Mouse (Mus musculus): ENCODE data around the gene Mphosph9. TPM values are rescaled to one million over a fixed set of nuclear protein-coding genes. Genes with fewer than 3 reads are reported as not detected.

Mphosph9 gene
- polyA plus RNA-seq, 1 experiment from 2014 or later, result 2.9 TPM

- DNase-seq (ENCODE audit: low spot score) (peak; percentile 50), ATAC-seq (ENCODE audit: low FRiP score, low TSS enrichment) (peak; percentile 56)
- Histone ChIP-seq H3K4me3 (ENCODE audit: low read depth, low read length) (peak overlapping the region; percentile 55), H3K9me3 (ENCODE audit: control insufficient read depth, low read length) (no peaks in the 10 kb centered on the region), H3K27ac (replicated peaks) (peak overlapping the region; percentile 98), H3K36me3 (ENCODE audit: control insufficient read depth, insufficient read depth, low read length) (no peaks in the 10 kb centered on the region), H3K4me2 (replicated peaks; ENCODE audit: low read depth) (peak overlapping the region; percentile 58), H3K27me3 (ENCODE audit: control insufficient read depth, insufficient read depth, low read length) (no peaks in the 10 kb centered on the region), H3K9ac (ENCODE audit: low read length) (peak overlapping the region; percentile 96), H3K4me1 (replicated peaks; ENCODE audit: control insufficient read depth, insufficient read depth) (peaks cover 10% of the 10 kb centered on the region)
- under 1% methylated on average over 32 of the region's 60 CpGs for WGBS
- TF ChIP-seq EP300 (optimal IDR thresholded peaks at IDR 0.05) (no peak), CTCF (IDR thresholded peaks at IDR 0.05; ENCODE audit: low read depth) (no peak)
Observed at GRCm38 (mm10) chr5:124354574-124355424, 27.0 kb upstream of the Mphosph9 start.

DNA sequence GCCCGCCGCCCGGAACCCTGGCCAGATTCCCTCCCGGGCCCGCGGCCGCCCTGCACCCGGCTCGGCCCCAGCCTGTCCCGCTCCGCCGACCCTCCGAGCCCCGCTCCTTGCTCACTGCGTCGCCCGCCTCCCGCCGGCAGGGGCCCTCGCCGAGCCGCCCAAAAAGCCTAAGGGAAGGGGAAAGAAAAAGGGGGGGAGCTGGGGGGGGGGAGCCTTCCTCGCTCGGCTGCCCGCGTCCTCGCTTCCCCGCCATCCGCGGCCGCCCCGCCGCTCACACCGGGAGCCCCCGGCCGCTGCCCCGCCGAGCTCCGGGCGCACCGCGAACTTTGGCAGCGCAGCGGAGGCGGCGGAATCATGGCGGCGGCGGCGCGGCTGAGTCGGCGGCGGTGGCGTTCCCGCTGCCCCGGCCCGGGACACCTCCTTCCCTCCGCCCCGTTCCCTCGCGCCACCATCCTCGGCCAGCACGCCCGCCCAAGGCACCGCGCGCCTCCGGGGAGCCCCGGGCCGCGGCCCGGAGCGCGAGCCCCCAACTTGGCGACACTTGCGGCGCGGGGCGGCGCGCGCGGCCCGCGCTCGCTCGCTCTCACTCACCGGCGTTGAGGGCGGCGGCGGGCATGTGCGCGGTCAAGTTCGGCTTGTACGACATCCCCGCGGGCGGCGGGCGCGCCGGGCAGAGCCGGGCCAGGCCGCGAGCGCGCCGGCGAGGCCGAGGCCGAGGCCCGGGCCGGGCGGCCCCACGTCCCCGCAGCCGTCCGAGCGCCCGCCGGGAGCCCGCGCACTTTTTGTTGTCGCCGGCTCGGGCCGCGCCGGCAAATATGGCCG lies 26.2 kb upstream of the Mphosph9 start:
- 1% methylated on average over 48 of the region's 132 CpGs for WGBS
- peaks cover 4% of the 10 kb centered on the region; the same call in 1 of the 2 replicates for H3K36me3 ChIP-seq (ENCODE audit: control insufficient read depth, insufficient read depth, low read length)
- no peaks in the 10 kb centered on the region for H3K9me3 ChIP-seq (ENCODE audit: control insufficient read depth, low read length)
- peak overlapping the region; percentile 96 for H3K9ac ChIP-seq (ENCODE audit: low read length)
- H3K4me1 ChIP-seq (replicated peaks; ENCODE audit: control insufficient read depth, insufficient read depth), result peaks cover 10% of the 10 kb centered on the region
- no peaks in the 10 kb centered on the region for H3K27me3 ChIP-seq (ENCODE audit: control insufficient read depth, insufficient read depth, low read length)
- TF ChIP-seq CTCF (IDR thresholded peaks at IDR 0.05; ENCODE audit: low read depth) (peak; percentile 68), EP300 (optimal IDR thresholded peaks at IDR 0.05) (no peak)
- peak overlapping the region; percentile 88 for H3K4me2 ChIP-seq (replicated peaks; ENCODE audit: low read depth)
- peak; percentile 77 for DNase-seq (ENCODE audit: low spot score)
- peak overlapping the region; percentile 89 for H3K4me3 ChIP-seq (ENCODE audit: low read depth, low read length)
- peak; percentile 14 for ATAC-seq (ENCODE audit: low FRiP score, low TSS enrichment)
- H3K27ac ChIP-seq (replicated peaks), result peak overlapping the region; percentile 98

GRCm38 (mm10) chr5:124353011-124353725 lies 25.4 kb upstream of the Mphosph9 start:
- no peak for TF ChIP-seq CTCF (IDR thresholded peaks at IDR 0.05; ENCODE audit: low read depth)
- no peak for TF ChIP-seq EP300 (optimal IDR thresholded peaks at IDR 0.05)
- H3K9me3 ChIP-seq (ENCODE audit: control insufficient read depth, low read length), result no peaks in the 10 kb centered on the region
- ATAC-seq (ENCODE audit: low FRiP score, low TSS enrichment) (peak; percentile 11), DNase-seq (ENCODE audit: low spot score) (peak; percentile 48)
- H3K36me3 ChIP-seq (ENCODE audit: control insufficient read depth, insufficient read depth, low read length), result peaks cover 7% of the 10 kb centered on the region
- H3K9ac ChIP-seq (ENCODE audit: low read length), result peak overlapping the region; percentile 96
- H3K27ac ChIP-seq (replicated peaks), result peak overlapping the region; percentile 98
- H3K4me3 ChIP-seq (ENCODE audit: low read depth, low read length), result peak overlapping the region; percentile 89
- H3K27me3 ChIP-seq (ENCODE audit: control insufficient read depth, insufficient read depth, low read length), result no peaks in the 10 kb centered on the region
- peaks cover 10% of the 10 kb centered on the region for H3K4me1 ChIP-seq (replicated peaks; ENCODE audit: control insufficient read depth, insufficient read depth)
- under 1% methylated on average over 25 of the region's 32 CpGs for WGBS
- peak overlapping the region; percentile 88 for H3K4me2 ChIP-seq (replicated peaks; ENCODE audit: low read depth)

DNA sequence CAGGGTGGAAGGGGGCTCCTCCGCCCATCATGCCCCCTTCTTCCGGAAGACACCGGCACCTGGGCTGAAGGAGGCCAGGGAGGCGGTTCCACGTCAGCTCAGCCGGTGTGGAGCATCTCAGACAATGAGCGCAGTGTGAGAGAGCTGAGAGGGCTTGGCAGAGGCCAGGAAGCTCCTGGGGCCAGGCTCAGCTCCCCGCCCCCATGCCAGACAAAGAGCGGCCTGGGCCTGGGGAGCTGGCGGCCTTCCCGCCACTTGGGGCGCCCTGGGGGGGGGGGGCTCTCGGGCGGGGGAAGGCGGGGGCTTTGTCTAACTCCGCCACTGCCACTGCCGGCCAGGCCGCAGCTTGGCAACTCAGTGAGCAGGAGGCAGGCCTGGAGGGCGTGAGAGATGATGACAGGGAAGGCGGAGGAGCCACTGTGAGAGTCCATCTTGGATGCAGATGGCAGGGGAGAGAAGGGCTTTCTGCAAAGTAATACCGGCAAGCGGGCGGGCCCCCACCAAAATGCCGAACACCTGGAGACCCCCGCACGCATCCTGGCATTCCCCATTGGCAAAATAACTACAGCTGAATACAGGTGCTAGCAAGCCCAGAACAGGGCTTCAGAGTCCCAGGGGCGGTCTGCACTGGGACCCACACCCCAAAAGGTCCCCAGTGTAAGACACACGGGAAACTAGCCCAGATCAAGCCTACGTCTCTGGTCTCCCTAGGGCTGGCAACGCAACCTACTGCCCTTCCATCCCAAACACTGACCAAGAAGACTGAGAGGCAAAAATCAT lies 24.6 kb upstream of the Mphosph9 start:
- WGBS, result 2% methylated on average over 25 of the region's 30 CpGs
- Histone ChIP-seq H3K4me2 (replicated peaks; ENCODE audit: low read depth) (peak overlapping the region; percentile 88), H3K9me3 (ENCODE audit: control insufficient read depth, low read length) (no peaks in the 10 kb centered on the region), H3K27me3 (ENCODE audit: control insufficient read depth, insufficient read depth, low read length) (no peaks in the 10 kb centered on the region), H3K36me3 (ENCODE audit: control insufficient read depth, insufficient read depth, low read length) (peaks cover 9% of the 10 kb centered on the region), H3K9ac (ENCODE audit: low read length) (peak overlapping the region; percentile 96), H3K4me3 (ENCODE audit: low read depth, low read length) (peak overlapping the region; percentile 89), H3K27ac (replicated peaks) (peak overlapping the region; percentile 98), H3K4me1 (replicated peaks; ENCODE audit: control insufficient read depth, insufficient read depth) (peaks cover 10% of the 10 kb centered on the region)
- TF ChIP-seq CTCF (IDR thresholded peaks at IDR 0.05; ENCODE audit: low read depth), result peak; percentile 48
- no peak for TF ChIP-seq EP300 (optimal IDR thresholded peaks at IDR 0.05)
- DNase-seq (ENCODE audit: low spot score) (peak; percentile 92), ATAC-seq (ENCODE audit: low FRiP score, low TSS enrichment) (peak; percentile 82)

DNA sequence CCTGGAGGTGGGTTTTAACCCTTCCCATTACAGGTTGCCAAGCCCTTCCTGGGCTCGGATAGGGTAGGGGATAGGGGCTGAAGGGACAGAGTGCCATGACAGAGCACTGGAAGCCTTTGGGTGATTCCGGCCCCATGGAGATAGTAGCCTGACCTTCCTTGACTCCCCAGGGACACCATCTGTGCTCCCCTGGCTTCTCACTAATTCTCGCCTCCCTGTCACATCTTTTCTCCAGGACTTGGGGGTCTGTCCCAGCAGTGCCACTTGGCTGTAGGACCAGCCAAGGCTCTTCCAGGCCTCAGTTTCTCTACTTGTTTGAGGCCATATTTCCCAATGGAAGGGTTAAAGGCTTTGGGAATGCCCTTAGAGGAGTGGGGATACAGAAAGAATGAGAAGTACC lies 23.8 kb upstream of the Mphosph9 start:
- Histone ChIP-seq H3K4me2 (replicated peaks; ENCODE audit: low read depth) (peak overlapping the region; percentile 88), H3K9ac (ENCODE audit: low read length) (peak overlapping the region; percentile 96; the same call in 1 of the 2 replicates), H3K4me3 (ENCODE audit: low read depth, low read length) (peak overlapping the region; percentile 89; the same call in 1 of the 2 replicates), H3K36me3 (ENCODE audit: control insufficient read depth, insufficient read depth, low read length) (peaks cover 12% of the 10 kb centered on the region), H3K4me1 (replicated peaks; ENCODE audit: control insufficient read depth, insufficient read depth) (peaks cover 10% of the 10 kb centered on the region), H3K27me3 (ENCODE audit: control insufficient read depth, insufficient read depth, low read length) (no peaks in the 10 kb centered on the region), H3K27ac (replicated peaks) (peak overlapping the region; percentile 98), H3K9me3 (ENCODE audit: control insufficient read depth, low read length) (no peaks in the 10 kb centered on the region)
- 43% methylated on average over 3 of the region's 3 CpGs for WGBS
- ATAC-seq (ENCODE audit: low FRiP score, low TSS enrichment) (no peak), DNase-seq (ENCODE audit: low spot score) (no peak)
- TF ChIP-seq EP300 (optimal IDR thresholded peaks at IDR 0.05) (no peak), CTCF (IDR thresholded peaks at IDR 0.05; ENCODE audit: low read depth) (no peak)
